Mouse (Mus musculus) adrenal gland, adult (tissue): ENCODE measurements around the gene Jph4.

ENCODE experiments used
- DNase-seq, 2 experiments: peaks; one replicate each; pipeline ENCODE4 v3.0.0; 2022 to 2023; ENCODE audit warnings: low spot score in 1 of 2; ENCODE audit not compliant: inconsistent age in 2 of 2

The Jph4 gene

DNA sequence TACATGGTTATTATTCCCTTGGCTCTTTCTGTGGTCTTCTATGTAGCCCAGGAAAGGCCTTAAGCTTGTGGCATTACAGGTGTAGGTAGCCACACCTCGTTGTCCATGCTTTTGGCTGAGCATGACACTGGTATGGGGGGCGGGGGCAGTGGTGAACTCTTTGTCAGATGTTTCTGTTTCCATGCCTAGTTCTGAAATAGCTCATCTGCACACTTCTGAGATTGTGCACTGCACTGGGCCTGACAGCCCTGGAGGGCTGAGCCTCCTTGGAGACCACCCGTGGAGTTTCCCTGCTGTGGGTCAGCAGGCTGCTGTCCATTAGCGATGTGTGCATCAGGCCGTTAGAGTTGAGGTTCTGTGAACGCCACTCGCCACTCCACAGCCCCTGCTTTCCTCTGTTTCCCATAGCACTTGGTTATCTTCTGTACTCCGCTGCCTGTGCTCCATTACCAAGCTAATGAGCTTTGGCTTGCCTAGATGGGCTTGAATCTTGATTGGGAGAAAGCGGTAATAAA is 20.1 kb downstream of the Jph4 start:
- DNase-seq, result no peak

DNA sequence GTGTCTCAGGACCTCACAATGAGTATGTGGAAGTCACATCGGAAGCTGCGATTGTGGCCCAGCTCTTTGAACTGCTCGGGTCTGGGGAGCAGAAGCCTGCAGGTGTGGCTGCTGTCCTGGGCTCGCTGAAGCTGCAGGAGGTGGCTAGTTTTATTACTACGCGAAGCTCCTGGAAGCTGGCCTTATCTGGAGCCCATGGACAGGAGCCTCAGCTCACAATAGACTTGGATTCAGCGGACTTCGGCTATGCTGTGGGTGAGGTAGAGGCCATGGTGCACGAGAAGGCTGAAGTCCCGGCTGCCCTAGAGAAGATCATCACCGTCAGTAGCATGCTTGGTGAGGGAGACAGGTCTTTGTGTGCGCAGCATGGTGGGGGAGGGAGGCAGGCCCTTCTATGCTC is 21.1 kb downstream of the Jph4 start:
- peak in 1 of 2 experiments; percentile 53 for DNase-seq

DNA sequence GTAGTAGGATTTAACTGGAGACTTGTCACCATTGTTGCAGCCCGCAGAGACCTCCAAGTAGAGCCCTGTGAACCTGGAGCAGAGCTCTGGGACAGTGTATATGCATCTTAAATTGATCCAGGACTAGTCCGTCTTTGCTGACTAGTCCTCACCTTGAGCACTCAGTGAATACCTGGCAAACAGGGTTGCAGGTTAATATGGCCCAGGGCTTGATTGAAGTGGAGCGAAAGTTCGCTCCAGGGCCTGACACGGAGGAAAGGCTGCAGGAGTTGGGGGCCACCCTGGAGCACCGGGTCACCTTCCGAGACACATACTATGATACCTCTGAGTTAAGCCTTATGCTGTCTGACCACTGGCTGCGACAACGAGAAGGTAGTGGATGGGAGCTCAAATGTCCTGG is 21.5 kb downstream of the Jph4 start:
- no peak for DNase-seq

DNA sequence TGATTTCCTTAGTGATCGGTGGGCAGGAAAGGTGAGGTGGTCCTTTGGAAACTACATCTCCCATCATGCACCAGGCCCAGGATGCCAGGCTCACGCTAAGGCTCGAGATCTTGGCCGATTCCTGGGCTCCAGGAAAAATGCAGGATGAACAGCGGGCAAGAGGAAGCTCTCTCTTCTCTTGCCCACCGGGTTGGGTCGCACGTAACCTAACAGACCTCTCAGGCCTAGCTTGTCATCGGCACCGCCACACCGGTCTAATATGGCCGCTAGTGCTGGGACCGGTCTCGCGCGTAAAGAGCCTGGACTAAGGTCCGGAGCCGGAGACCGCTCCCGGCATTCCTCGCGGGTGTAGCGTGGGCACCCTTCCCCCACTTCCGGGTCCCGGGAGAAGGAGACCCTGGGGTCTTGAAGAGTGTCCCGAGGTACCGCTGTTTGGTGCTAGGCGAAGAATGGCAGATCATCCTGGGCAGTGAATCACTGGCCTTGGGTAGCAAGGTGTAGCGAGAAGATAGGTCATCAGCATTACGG is 22.0 kb downstream of the Jph4 start, which contains the start of gene Thtpa:
Thtpa (plus strand) TSS at position 81 of the 528 bp plus-strand sequence.
- DNase-seq, result peak; percentile 86 to 96

DNA sequence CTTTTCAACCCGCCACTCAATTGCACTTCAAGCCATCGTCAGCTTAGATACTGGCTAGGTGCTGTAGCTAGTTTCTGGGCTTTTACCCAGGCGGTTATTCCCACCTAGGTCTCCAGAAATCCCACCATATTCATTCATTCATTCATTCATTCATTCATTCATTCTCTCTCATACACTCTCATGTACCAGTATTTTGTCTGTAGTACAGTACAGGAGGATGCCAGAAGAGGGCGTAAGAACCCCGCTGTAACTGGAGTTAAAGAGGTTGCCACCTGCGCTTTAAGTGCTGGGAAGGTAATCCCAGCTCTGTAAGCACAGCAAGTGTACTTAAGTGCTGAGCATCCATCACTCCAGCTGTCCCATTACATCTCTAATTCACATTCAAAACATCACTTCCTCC is 22.8 kb downstream of the Jph4 start:
- DNase-seq, result no peak

DNA sequence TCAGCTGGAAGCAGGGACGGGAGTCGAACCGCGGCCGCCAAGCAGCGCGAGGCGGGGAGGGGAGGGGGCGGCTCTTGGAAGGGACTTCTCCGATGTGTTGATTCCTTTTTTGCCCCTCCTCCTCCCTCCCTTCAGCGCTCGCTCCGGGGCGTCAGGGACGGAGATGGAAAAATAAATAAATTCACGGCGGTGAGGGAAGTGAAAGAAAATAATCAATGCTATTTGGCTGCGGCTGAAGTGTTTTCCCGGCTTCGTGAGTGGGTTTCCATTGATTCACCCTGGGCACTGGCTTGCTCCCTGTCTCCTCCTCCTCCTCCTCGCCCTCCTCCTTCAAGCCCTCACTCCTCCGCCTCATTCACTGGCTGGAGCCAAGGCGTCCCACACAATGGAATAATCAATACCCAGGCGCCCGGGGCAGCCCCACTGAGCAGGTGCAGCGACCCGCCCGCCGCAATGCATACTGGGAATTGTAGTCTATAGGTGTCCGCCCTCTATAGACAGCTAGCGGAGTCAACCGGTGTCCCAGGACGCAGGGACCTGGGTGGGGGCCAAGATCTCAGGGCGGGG is 24.6 kb downstream of the Jph4 start, which contains the start of gene Zfhx2:
Zfhx2 (minus strand) TSS at position 314 of the 567 bp plus-strand sequence.
- peak; percentile 95 to 98 for DNase-seq

DNA sequence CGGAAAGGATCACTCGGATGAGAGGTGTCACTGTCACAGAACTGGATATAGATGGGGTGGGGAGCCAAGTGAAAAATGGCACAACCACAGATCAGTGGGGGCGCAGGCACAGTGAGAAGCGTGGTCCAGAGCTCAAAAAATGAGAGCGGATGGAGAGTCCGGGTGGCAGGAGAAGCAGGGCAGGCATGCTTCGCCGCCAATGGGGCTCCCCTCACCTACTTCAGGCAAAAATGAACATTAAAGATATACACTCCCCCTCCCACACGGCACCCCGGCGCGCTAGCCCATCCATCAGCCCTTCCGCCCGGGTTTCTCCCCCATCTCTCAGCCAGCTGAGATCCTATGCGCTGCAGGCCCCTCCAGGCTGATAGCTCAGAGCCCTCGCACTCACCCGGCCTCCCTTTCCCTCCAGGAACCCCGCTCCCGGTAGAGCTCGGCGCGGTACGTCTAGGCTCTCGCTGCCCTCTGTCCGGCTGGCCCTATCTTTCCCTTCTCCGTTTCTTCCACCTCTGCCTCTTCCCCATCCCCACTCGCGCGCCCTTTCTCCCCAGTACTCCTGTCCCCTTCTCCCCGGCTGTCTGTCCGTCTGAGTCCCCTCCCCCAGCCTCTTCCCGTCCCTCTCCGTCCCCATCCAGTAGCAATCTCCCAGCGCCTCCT is 25.4 kb downstream of the Jph4 start:
- DNase-seq, result peak; percentile 55 to 80

DNA sequence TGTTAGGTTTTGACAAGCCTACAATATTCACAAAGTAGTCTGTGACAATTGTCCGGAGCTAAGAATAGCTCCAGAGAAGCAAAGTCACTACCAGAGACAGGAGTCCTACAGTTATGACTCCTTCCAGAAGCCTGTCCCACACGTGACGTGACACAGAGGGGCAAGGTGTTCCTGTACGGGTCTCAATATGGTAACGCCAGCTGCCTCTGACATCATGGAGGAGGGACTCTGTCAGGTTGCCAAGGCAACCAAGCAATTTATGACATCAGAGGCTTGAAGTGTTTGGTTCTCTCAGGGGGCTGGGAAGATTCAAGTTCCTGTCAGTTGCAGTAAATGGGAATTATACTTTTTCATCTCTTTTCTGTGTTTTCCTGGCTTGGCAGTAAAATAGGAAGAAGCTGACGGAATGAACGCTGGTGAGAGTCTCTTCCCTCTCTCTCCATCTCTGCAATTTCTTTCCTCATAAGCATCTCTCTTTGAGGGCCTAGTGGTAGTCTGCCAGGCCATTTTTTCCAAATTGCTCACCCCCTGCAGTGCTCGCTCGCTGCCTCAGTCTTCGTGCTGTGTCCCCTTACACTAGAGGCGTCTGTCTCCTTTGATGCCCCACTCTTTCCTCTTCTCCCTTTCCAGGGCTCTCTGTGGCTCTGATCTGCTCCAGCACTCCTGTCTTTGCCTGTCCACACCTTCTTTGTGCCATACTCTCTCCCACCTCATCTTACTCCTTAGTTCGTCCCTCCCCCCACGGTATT is 27.4 kb downstream of the Jph4 start:
- peak; percentile 38 to 54 for DNase-seq

DNA sequence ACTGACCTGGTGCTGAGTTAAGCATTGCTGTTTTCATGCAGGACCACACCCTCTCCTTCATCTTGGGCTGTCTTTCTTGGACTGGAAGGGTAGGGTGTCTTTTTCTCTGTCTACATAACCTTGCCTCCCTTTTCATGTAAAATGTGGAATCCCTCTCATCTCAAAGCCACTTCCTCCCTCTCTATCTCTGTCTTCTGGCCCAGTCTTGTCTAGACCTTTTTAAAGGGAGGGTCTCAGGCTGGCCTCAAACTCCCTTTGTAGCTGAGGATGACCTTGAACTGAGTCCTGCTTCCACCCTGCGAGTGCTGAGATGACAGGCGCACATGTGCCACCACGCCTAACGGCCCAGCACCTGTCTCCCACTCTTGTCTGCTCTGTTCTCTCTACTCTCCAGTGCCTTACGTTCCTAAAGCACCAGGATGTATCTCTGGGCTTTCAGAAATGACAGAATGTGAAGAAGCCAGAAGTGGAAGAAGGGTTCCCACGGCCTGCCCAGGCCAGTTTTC is 30.7 kb downstream of the Jph4 start:
- DNase-seq, result no peak

DNA sequence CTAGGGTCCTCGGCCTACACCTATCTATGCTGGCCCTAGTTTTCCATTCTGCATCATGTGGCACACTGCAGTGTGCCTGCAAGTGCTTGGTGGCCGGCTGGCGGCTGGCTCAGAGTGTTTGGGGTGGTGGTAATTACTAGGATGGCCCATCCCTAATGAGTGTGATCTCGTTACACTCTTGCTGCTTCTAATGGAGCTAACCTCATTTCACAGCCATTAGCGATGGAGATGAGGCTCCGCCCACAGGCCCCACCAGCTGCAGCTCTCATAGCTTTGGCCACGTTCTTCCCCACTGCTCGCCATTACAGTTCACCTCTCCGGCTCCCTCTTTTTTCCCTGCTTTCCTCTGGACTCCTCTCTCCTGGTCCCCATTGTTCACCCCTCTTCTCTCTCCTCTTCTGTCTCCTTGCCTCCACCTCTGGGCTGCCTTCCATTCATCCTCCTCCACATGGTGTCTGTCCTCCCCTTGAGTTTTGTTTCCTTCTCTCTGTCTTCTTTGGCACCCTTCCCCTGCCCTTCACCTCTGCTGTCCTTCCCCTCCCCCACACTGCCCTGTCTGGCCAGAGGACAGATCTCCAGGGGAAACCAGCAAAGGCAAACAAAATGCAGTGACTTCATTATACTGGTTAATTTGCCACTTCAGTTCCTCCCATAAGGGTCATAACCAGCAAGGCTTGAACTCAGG is 31.3 kb downstream of the Jph4 start:
- peak in 1 of 2 experiments; percentile 54 for DNase-seq

DNA sequence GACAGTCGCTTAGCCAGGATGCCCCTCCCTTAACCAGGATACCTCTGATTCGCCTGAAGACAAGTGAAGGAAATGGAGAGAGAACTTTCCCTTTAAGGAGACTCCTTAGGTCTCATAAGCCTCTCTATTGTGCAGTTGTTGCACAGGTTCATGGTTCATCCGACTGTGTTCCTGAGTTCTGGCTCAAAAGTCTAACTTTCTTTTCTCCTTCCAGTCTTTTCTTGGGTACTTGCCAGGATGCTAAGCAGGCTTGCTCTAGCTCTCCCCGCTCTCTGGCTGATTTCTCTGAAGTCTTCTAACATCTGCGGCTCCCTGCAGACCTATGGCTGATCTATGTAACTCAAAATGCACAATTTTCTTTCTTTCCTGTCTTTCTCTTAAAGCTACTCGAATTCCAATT is 33.3 kb downstream of the Jph4 start:
- no peak for DNase-seq

DNA sequence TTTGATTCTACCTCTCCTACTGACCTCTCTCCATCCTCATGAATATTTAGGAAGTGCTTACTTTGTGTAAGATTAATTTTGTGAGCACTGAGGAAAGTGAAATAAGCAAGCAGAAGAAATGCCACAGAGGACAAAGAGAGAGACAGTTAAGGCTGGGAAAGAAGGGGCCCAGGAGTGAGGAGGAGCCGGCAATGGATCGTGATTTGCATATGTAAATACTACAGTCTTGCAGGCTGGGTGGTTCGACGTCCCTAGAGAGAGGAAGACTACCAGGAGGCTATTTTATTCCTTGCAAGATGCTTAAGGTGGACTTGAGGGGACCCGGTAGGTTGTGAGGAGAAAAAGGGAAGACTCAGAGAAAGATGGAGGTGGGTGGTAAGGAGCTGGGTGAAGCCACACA is 35.6 kb downstream of the Jph4 start:
- no peak for DNase-seq

DNA sequence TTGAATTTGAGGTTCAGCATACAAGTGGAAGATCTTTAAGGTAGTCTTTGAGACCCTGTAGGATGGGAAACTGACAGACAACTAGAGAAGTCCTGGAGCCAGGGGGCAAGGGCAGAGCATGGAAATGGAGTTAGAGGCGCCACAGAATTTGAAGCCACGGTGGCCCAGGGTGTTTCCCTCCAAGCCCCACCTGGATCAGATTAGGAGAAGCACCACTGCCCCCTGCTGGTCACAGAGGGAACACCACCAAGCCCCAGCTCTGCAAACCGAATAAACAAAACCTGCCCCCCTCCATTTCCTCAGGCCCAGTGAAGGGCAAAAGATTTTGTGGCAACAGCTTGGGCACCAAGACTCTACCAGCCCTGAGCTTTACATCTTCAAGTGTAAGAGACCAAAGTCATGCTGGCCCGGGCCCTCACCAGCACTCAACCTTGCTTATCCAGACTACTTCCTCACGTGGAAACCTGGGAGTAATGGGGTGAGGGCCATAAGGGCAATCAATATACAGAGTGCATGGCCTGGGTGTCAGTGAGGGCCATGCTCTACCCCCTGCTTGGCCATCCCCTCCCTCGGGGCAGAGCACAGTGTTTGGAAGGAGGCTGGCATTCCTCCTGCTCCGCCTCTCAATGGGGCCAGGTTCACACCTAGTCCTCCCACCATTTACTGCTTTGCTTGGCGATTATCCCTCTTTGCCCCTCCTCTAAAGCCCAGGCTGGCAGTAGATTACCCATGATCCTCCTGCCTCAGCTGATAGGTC is 37.3 kb downstream of the Jph4 start:
- DNase-seq, result peak; percentile 56 to 83

DNA sequence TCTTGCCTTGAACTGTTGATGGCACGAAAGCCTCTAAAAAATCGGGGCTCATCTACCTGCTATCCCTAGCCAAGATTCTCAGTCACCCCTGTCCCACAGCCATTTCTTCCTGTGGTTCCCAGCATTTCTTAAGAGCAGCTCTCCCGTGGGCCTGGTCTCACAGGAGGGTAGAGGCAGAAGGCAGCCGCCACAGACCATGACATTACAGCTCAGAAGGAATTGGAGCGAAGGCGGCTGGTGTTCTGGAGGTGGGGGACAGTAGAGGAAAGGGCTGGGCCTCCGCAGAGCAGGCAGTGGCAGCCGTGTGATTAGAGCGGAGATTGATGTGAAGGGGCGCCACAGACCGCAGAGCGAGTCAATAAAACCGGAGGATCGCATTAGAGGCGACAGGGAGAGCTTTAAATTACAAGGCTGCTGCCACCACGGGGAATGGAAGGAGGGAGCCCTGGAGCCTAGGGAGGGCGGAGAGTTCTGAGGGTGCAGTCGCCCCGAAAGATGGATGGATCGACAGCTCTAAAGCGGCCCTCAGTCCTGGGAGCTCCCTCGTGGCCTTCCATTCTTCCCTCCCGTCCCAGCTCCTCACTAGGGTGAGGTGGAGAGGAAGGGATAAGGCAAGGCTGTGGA is 38.3 kb downstream of the Jph4 start:
- no peak for DNase-seq

DNA sequence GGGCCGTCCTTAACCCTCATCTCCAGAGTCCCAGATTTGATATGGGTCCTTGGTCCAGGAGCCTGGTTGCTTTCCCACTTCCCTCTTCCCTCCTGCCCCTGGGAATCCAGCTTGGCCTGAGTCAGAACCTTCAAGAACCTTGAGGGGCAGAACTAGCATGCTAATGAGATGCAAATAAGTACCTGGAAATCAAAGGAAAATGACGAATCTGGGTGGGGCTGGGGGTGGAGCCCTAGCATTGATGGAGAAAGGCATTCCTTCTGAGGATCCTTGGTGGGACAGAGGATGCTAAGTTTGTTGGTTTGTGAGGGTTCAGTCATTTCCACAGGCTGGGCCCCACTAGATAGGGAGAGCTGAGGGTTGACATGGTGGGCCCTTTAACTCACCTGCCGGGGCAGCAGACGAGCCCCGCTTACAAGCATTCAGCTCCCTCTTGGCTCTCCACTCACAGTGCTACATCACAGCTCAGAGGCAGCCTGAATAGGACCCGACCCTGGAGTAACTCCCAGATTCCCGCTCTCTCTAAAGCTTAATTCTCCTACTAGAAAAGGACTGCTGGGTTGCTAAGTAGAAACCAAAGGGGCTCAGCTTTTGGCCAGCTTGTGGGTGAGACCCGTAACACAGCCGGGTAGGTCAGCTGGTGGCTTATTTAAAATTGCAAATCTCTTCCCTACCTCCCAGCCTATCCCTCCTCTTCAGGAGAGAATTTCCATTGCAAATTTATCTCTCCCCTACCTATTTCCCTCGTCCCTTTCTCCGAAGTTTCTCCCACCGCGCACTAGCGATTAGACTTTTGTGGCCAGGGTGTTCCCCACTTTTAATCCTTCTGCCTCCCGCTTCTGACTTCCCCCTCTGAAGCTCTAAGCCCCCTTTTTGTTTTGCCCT is 39.0 kb downstream of the Jph4 start:
- DNase-seq, result no peak

DNA sequence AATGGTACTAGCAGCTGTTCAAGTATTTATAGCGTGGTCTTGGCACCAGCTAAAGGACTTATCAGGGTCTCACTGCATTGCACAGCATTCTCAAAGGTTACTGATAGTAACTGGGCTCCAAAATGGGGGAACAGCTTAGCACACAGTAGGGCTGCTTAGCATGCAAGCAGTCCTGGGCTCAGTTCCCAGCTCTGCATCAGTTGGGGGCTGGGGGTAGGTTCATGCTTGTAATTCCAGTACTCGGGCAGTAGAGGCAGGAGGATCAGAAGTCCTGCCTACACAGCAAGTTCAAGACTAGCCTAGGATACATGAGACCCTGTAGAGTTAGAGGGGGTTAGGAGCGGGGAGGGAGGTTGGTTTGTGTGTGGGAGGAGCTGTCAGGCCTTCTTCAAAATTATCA is 39.8 kb downstream of the Jph4 start:
- DNase-seq, result no peak

DNA sequence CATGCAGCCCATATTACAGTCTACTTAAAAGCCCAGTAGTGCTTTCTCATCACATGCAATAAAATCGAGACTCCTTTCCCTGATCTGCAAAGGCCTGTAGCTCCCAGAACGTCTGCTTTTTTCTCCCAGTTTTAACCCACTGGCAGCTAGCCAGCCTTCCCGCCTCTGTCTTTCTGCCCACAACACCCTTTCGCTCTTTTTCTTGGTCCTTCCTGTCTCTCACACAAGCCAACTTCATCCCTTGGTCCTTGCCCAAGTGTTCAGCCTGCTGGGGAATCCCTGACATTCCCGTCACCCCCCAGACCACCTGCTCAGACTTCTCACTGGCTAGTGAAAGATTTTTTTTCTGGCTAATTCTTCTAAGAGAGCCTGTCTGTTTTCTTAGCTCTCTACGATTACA is 40.5 kb downstream of the Jph4 start:
- DNase-seq, result no peak

DNA sequence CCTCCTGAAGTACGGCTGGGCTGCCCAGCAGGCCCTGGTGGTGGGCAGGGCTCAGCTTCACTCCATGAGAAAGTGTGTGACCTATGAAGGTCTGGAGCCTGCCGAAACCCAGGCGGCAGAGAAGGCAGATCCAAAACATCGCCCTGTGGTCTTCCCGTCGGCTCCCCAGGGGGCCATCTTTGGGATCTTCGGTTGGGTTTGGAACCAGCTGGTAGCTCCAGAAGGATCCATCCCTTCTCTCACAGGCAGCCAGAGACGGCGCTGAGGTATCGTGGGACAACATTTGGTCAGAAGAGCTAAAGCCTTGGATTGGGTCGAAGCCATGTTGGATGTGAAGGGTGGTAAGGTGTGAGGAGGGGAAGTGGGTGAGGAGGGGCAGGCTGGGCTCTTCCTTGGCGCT is 42.3 kb downstream of the Jph4 start:
- no peak for DNase-seq

DNA sequence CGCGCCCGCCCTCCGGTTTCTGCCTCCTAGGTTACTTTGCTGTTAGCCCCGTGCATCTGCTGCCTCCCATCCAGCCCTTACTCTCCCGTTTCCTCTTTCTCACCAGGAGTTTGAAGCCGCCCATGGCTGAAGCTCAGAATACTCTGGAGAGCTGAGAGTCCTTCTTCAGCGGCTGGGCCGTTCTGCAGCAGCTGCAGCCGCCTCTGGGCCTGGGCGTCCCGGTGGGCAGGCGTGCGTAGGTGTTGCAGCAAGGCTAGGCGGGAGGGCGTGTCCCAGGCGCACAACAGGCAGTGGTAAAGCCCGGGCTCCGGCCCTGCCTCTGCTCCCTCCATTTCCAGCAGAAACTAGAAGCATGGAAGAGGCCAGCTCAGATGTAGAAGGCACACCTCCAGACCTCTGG is 45.0 kb downstream of the Jph4 start:
- no peak for DNase-seq
